17 mouse cellular contexts compared by ENCODE assay signal in genomic region chr4:88338130-88338529, GRCm38 (mm10).
DNase-seq lines count a peak whose midpoint lies in the region; ATAC-seq lines count a peak whose summit lies in the region.
"Had no signal": no experiment of that assay in that cellular context is flagged by ENCODE, and none has a peak within 500 bp of the region (broad histone marks: within the 10 kb centered on the region; RNA-seq: fewer than 3 reads in every experiment).

No protein-coding gene starts in this region.

- H3K27me3 ChIP-seq in neural tube, embryonic 12.5 days (replicated peaks) = no peaks in the 10 kb centered on the region
- H3K27me3 ChIP-seq in forebrain, embryonic 16.5 days (replicated peaks; ENCODE audit: control insufficient read depth, insufficient read depth, low read length) = no peaks in the 10 kb centered on the region
- no peaks in the 10 kb centered on the region for H3K27me3 ChIP-seq in midbrain, embryonic 13.5 days
- no peaks in the 10 kb centered on the region for H3K27me3 ChIP-seq in intestine, embryonic 16.5 days (replicated peaks; ENCODE audit: control insufficient read depth, insufficient read depth, low read length)
- H3K27me3 ChIP-seq: limb, embryonic 13.5 days had no signal

- H3K27ac ChIP-seq in neural tube, embryonic 12.5 days = no peak overlapping the region
- no peak overlapping the region for H3K27ac ChIP-seq in forebrain, embryonic 16.5 days (ENCODE audit: low read length)
- H3K27ac ChIP-seq in midbrain, embryonic 13.5 days = no peak overlapping the region
- H3K27ac ChIP-seq in intestine, embryonic 16.5 days (ENCODE audit: low read length) = no peak overlapping the region
- H3K27ac ChIP-seq: gastrocnemius, adult 2 months; layer of hippocampus, adult 2 months; left cerebral cortex, adult 2 months; limb, embryonic 13.5 days had no signal

- no peaks in the 10 kb centered on the region for H3K9me3 ChIP-seq in neural tube, embryonic 12.5 days
- no peaks in the 10 kb centered on the region for H3K9me3 ChIP-seq in forebrain, embryonic 16.5 days (ENCODE audit: control insufficient read depth, low read length)
- no peaks in the 10 kb centered on the region for H3K9me3 ChIP-seq in midbrain, embryonic 13.5 days
- no peaks in the 10 kb centered on the region for H3K9me3 ChIP-seq in intestine, embryonic 16.5 days (ENCODE audit: control insufficient read depth, low read length)
- H3K9me3 ChIP-seq: G1E; limb, embryonic 13.5 days had no signal

- 63% methylated on average over 5 of the region's 5 CpGs for WGBS in neural tube, embryonic 12.5 days
- WGBS in forebrain, embryonic 16.5 days = 12% methylated on average over 5 of the region's 5 CpGs
- 20% methylated on average over 5 of the region's 5 CpGs for WGBS in midbrain, embryonic 13.5 days
- WGBS in intestine, embryonic 16.5 days = 63% methylated on average over 5 of the region's 5 CpGs

- no peak overlapping the region for H3K9ac ChIP-seq in neural tube, embryonic 12.5 days
- H3K9ac ChIP-seq in forebrain, embryonic 16.5 days (replicated peaks; ENCODE audit: low read depth, low read length) = no peak overlapping the region
- no peak overlapping the region for H3K9ac ChIP-seq in midbrain, embryonic 13.5 days (replicated peaks)
- no peak overlapping the region for H3K9ac ChIP-seq in intestine, embryonic 16.5 days (ENCODE audit: low read depth, low read length)
- H3K9ac ChIP-seq: limb, embryonic 13.5 days had no signal

- intact Hi-C loops in heart, postnatal 10 days (cut with DNase I) = no loop called here

- DNase-seq in neural tube, embryonic 10.5 days (ENCODE audit: extremely low spot score, low spot score) = no peak
- DNase-seq in yolk sac, embryonic 10.5 days (ENCODE audit: low spot score) = no peak
- DNase-seq in heart, postnatal 10 days = no peak
- DNase-seq: adrenal gland, postnatal 10 days; cerebellum, postnatal 36 days; gastrocnemius, adult 2 months; kidney, adult 8-10 months; lung, postnatal 4 days had no signal

- H3K4me1 ChIP-seq in neural tube, embryonic 12.5 days = no peaks in the 10 kb centered on the region
- H3K4me1 ChIP-seq in forebrain, embryonic 16.5 days (replicated peaks; ENCODE audit: control insufficient read depth, insufficient read depth, low read length) = peaks cover 10% of the 10 kb centered on the region
- peaks cover 11% of the 10 kb centered on the region for H3K4me1 ChIP-seq in midbrain, embryonic 13.5 days (replicated peaks)
- H3K4me1 ChIP-seq in intestine, embryonic 16.5 days (ENCODE audit: control insufficient read depth, insufficient read depth, low read length) = peaks cover 5% of the 10 kb centered on the region

- no peak overlapping the region for H3K4me3 ChIP-seq in neural tube, embryonic 12.5 days
- no peak overlapping the region for H3K4me3 ChIP-seq in forebrain, embryonic 16.5 days (replicated peaks; ENCODE audit: low read length)
- no peak overlapping the region for H3K4me3 ChIP-seq in midbrain, embryonic 13.5 days (replicated peaks)
- H3K4me3 ChIP-seq in intestine, embryonic 16.5 days (ENCODE audit: low read length) = no peak overlapping the region
- H3K4me3 ChIP-seq: gastrocnemius, adult 2 months; layer of hippocampus, adult 2 months; left cerebral cortex, adult 2 months; limb, embryonic 13.5 days; myocyte had no signal

- H3K36me3 ChIP-seq in neural tube, embryonic 12.5 days = no peaks in the 10 kb centered on the region
- H3K36me3 ChIP-seq in forebrain, embryonic 16.5 days (ENCODE audit: control insufficient read depth, insufficient read depth) = no peaks in the 10 kb centered on the region
- no peaks in the 10 kb centered on the region for H3K36me3 ChIP-seq in midbrain, embryonic 13.5 days
- no peaks in the 10 kb centered on the region for H3K36me3 ChIP-seq in intestine, embryonic 16.5 days (ENCODE audit: control insufficient read depth, insufficient read depth, low read length)
- H3K36me3 ChIP-seq: limb, embryonic 13.5 days had no signal

- ATAC-seq in neural tube, embryonic 12.5 days (ENCODE audit: low FRiP score, low read depth) = peak; percentile 80
- ATAC-seq in forebrain, embryonic 16.5 days = peak; percentile 92
- peak; percentile 86 for ATAC-seq in midbrain, embryonic 13.5 days
- ATAC-seq in intestine, embryonic 16.5 days = no peak

- no peak overlapping the region for H3K4me2 ChIP-seq in neural tube, embryonic 12.5 days (replicated peaks)
- H3K4me2 ChIP-seq in forebrain, embryonic 16.5 days (ENCODE audit: low read length) = no peak overlapping the region
- H3K4me2 ChIP-seq in midbrain, embryonic 13.5 days (replicated peaks) = no peak overlapping the region
- no peak overlapping the region for H3K4me2 ChIP-seq in intestine, embryonic 16.5 days (ENCODE audit: low read depth, low read length)
- H3K4me2 ChIP-seq: limb, embryonic 13.5 days had no signal
